Mouse (Mus musculus): ENCODE results near the gene Bnip3. TPM values are rescaled to one million over a fixed set of nuclear protein-coding genes. Genes with fewer than 3 reads are reported as not detected.

Bnip3 gene
- total RNA-seq, 2 experiments from 2014 or later = 17.9 to 24.0 TPM

DNA sequence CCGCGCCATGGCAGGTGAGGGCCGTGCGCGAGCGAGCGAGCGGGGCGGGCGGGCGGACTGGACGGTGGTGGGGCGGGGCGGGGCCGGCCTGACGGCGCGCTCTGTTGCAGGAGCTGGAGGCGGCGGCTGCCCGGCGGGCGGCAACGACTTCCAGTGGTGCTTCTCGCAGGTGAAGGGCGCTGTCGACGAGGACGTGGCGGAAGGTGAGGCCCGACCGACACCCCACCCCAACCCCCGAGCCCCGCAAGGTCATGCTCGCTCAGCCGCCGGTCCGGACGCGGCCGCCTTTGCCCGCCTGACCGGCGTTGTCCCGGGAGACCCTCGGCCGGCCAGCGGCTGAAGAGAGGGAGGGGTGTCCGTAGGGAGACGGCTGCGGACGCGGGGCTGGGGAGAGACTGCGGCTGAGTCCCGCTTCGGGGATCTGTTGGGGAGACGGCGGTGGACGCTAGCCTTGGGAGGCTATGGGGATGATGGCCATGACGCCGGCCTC is 62.8 kb downstream of the Bnip3 start:
- ATAC-seq (replicated peaks; ENCODE audit: poor library complexity, severe bottlenecking) = peak; percentile 27

- peak; percentile 85 for ATAC-seq (replicated peaks; ENCODE audit: poor library complexity, severe bottlenecking)
Observed at GRCm38 (mm10) chr7:138845544-138846391, 63.6 kb downstream of the Bnip3 start, which contains the start of the genes Ppp2r2d and Mapk1ip1. Ppp2r2d (plus strand) TSS chr7:138846079. Mapk1ip1 (minus strand) TSS chr7:138846273.

DNA sequence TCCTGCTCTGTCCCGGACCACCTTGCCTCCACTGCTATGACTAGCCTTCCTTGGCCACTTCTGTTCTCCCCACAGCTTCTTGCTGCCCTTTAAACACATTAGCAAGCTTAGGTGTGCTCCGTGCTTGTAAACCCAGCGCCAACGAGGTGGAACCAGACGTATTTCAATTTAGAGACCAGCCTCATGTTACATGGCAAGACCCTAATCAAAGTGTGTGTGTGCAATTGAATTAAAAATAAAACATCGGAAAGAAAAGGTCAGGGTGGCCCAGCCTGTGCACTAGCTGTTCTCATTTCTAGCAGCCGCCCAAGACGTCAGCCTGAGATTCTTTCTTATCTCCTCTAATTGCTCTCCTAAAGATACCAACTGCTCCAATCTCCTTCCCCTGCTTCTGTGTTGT is 64.2 kb downstream of the Bnip3 start:
- no peak for ATAC-seq (replicated peaks; ENCODE audit: poor library complexity, severe bottlenecking)

- ATAC-seq (replicated peaks; ENCODE audit: poor library complexity, severe bottlenecking) = no peak
Observed at GRCm38 (mm10) chr7:138843421-138843820, 65.9 kb downstream of the Bnip3 start.

- ATAC-seq (replicated peaks; ENCODE audit: poor library complexity, severe bottlenecking) = no peak
Observed at GRCm38 (mm10) chr7:138841436-138842151, 67.7 kb downstream of the Bnip3 start.

Other genes starting within 250 kb of the Bnip3 start
- 19.8 and 26.9 TPM in 2 replicates for gene Ppp2r2d, start 63.4 kb downstream of the Bnip3 start, total RNA-seq (2014; fragmentation: Nextera tagmentation)
- gene Ppp2r2d, start 63.4 kb downstream of the Bnip3 start, total RNA-seq (2017) = 29.8 and 41.5 TPM in 2 replicates
- 22.2 and 24.3 TPM in 2 replicates for gene Mapk1ip1, start 63.2 kb downstream of the Bnip3 start, total RNA-seq (2014; fragmentation: Nextera tagmentation)
- gene Mapk1ip1, start 63.2 kb downstream of the Bnip3 start, total RNA-seq (2017) = 4.6 and 8.6 TPM in 2 replicates
- gene Jakmip3, start 31.2 kb upstream of the Bnip3 start, total RNA-seq (2014; fragmentation: Nextera tagmentation) = not detected in 2 replicates
- not detected in 2 replicates for gene Jakmip3, start 31.2 kb upstream of the Bnip3 start, total RNA-seq (2017)
- gene Dpysl4, start 176.5 kb upstream of the Bnip3 start, total RNA-seq (2014; fragmentation: Nextera tagmentation) = not detected in 2 replicates
- not detected in 2 replicates for gene Dpysl4, start 176.5 kb upstream of the Bnip3 start, total RNA-seq (2017)

All from granulocyte monocyte progenitor cell, adult 5-6 weeks (primary cell).